Mouse (Mus musculus) liver, adult 2 months (tissue): Measurements from ENCODE around the gene Gpr137. TPM values are rescaled to one million over a fixed set of nuclear protein-coding genes. Genes with fewer than 3 reads are reported as not detected.

ENCODE experiments used
- DNase-seq: peaks from one replicate; pipeline ENCODE4 v3.0.0-alpha.2; 2011; ENCODE audit warnings: low read depth, low spot score; ENCODE audit errors: extremely low read depth
- H3K27ac ChIP-seq: fragments of 200-500 bp; replicated peaks from 2 replicates; pipeline ENCODE4 v1.5.1; 2012; ENCODE audit warnings: low read depth, mild to moderate bottlenecking, control low read depth, inconsistent platforms, low read length; ENCODE audit not compliant: insufficient read depth
- H3K27me3 ChIP-seq: fragments of 200-500 bp; 2 replicates; pipeline ENCODE4 v1.6.1; 2012; ENCODE audit warnings: mild to moderate bottlenecking, moderate library complexity, low read length, inconsistent platforms; ENCODE audit not compliant: control insufficient read depth, insufficient read depth
- H3K36me3 ChIP-seq: fragments of 200-500 bp; 2 replicates; pipeline ENCODE4 v1.6.1; 2012; ENCODE audit warnings: low read length, inconsistent platforms; ENCODE audit not compliant: control insufficient read depth, insufficient read depth
- H3K4me1 ChIP-seq: fragments of 200-500 bp; 2 replicates; pipeline ENCODE4 v1.6.1; 2011; ENCODE audit warnings: low read length; ENCODE audit not compliant: control insufficient read depth, insufficient read depth
- H3K4me3 ChIP-seq: fragments of 200-500 bp; 2 replicates; pipeline ENCODE4 v1.5.1; 2011; ENCODE audit warnings: low read depth, mild to moderate bottlenecking, control low read depth, low read length, moderate library complexity; ENCODE audit not compliant: insufficient read depth
- H3K79me2 ChIP-seq: fragments of 200-500 bp; 2 replicates; pipeline ENCODE4 v1.6.1; 2012; ENCODE audit warnings: inconsistent platforms, mild to moderate bottlenecking, low read length, moderate library complexity; ENCODE audit not compliant: control insufficient read depth, insufficient read depth
- H3K9ac ChIP-seq: fragments of 200-500 bp; 2 replicates; pipeline ENCODE4 v1.6.1; 2012; ENCODE audit warnings: low read depth, mild to moderate bottlenecking, control low read depth, inconsistent platforms, low read length
- CTCF ChIP-seq: fragments of 200-500 bp; IDR thresholded peaks from 2 replicates; pipeline ENCODE4 v1.5.1; 2011; ENCODE audit warnings: low read depth, low read length, control low read depth
- POLR2A ChIP-seq: fragments of 200-500 bp; IDR thresholded peaks from 2 replicates; pipeline ENCODE4 v1.6.1; 2011; ENCODE audit warnings: low read length, control low read depth; ENCODE audit not compliant: insufficient read depth; ENCODE audit errors: extremely low read depth
- WGBS: fragments of 180-500 bp; shearing (Covaris S2); methylation state at CpG from one replicate; pipeline ENCODE4 v1.1.7; 2018; 5-methylcytosine and 5-hydroxymethylcytosine counted together
- polyA plus RNA-seq: library from polyadenylated mRNA; depleted of rRNA; stranded (reverse); fragments of >200 nt; gene quantifications from 2 replicates; pipeline ENCODE4 v1.2.3, GENCODE M21; 2012
- total RNA-seq: library from RNA; depleted of rRNA; stranded (reverse); fragments of >200 nt; gene quantifications from 2 replicates; pipeline ENCODE4 v1.2.3, GENCODE M21; 2014

The Gpr137 gene
- total and polyA plus RNA-seq, 2 experiments = 12.3 to 61.1 TPM

DNA sequence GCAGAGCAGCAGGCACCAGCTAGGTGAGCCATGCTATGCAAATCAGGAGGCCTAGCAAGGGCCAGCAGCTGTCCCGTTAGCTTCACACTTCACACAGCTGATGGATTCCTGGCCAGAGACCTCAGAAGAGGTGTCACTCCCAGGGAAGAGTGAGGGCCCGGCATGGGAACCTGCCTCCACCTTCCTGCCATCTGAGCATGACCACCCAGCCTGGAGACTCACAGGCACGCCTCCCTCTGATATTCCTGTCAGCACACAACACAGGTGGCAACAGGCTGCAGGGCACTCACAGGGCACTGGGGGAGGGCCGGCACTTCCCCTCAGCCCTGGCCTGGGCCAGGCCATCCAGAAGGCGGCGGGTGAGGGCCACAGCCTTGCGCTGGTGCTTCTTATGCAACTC lies 13.1 kb upstream of the Gpr137 start:
- H3K27ac ChIP-seq = no peak overlapping the region
- H3K4me3 ChIP-seq = no peak overlapping the region
- 92% methylated on average over 7 of the region's 7 CpGs for whole genome bisulfite sequencing
- no peak overlapping the region for H3K9ac ChIP-seq
- no peaks in the 10 kb centered on the region for H3K27me3 ChIP-seq
- no peak for DNase-seq
- no peaks in the 10 kb centered on the region for H3K36me3 ChIP-seq
- TF ChIP-seq CTCF = no peak
- no peak for TF ChIP-seq POLR2A
- H3K79me2 ChIP-seq = no peaks in the 10 kb centered on the region
- H3K4me1 ChIP-seq = peaks cover 11% of the 10 kb centered on the region

DNA sequence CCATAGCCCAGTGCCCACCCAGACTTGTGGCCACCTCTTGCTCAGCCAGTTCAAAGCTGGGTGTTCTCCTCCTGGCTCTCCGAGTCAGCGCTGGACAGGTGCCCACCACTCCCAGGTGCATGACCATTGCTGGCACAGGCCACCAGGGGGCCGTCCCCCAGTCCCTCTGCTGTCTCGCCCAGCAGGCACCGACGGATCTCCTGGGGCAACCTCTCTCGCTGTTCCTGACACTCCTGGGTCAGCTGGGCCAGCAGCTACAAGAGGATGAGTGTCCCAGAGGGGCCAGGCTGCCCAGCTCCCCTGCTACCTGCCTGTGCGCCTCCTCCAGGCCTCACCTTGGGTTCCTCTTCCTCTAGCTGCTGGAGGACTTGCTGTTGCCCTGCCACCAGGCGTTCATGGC lies 11.8 kb upstream of the Gpr137 start:
- Histone ChIP-seq H3K9ac (peak overlapping the region; percentile 46; the same call in 1 of the 2 replicates), H3K27ac (no peak overlapping the region)
- TF ChIP-seq POLR2A (no peak), CTCF (peak; percentile 65)

GRCm38 (mm10) chr19:6952712-6953037 lies 10.4 kb upstream of the Gpr137 start:
- DNase-seq = peak; percentile 77
- Histone ChIP-seq H3K27me3 (no peaks in the 10 kb centered on the region), H3K4me1 (peaks cover 11% of the 10 kb centered on the region), H3K27ac (peak overlapping the region; percentile 98), H3K36me3 (no peaks in the 10 kb centered on the region), H3K4me3 (peak overlapping the region; percentile 67), H3K9ac (peak overlapping the region; percentile 82), H3K79me2 (no peaks in the 10 kb centered on the region)
- TF ChIP-seq POLR2A (0 out of 2 replicates have a peak, but pooled peaks have one; percentile 42), CTCF (no peak)
- 10% methylated on average over 3 of the region's 3 CpGs for WGBS

More for the DNA sequence above, 11.8 kb upstream of the Gpr137 start:
- Histone ChIP-seq H3K79me2 (no peaks in the 10 kb centered on the region), H3K36me3 (no peaks in the 10 kb centered on the region), H3K4me1 (peaks cover 11% of the 10 kb centered on the region), H3K4me3 (no peak overlapping the region), H3K27me3 (no peaks in the 10 kb centered on the region)
- peak; percentile 57 for DNase-seq
- 21% methylated on average over 9 of the region's 9 CpGs for WGBS

DNA sequence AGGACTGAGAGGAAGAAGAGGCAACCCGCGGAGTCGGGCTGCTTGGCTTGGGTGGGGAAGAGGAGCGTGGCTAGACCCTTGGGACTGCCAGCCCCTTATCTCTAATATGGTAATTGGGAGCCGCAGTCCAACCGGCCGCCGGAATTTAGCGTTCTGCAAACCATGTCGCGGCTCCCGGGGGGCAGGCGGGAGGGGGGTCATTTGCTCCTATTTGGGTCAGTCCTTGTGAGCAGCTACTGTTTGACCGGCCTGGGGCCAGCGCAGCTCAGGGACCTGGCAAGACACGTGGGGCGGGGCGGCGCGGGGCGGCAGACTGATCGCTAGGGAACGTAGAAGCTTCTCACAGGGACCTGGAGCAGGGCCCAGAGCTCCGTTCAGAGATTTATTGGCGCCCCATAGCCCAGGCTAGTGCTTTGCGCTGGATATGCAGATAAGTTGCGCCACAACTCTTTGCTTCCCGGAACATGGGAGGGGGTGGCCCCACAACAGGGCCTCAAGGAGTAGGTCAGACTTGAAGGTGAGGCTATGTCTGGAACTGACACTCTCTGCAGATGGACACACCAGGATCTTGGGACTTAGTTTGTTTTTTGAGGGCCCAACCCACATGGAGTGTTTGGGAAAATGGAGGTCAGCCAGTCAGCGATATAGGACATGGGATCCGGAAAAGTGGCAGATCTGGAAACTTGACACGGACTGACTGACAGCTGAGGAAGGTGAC lies 9.9 kb upstream of the Gpr137 start:
- peak overlapping the region; percentile 98 for H3K27ac ChIP-seq
- TF ChIP-seq CTCF (no peak), POLR2A (0 out of 2 replicates have a peak, but pooled peaks have one; percentile 40)
- peak; percentile 88 for DNase-seq
- under 1% methylated on average over 31 of the region's 31 CpGs for WGBS
- H3K4me3 ChIP-seq = peak overlapping the region; percentile 67
- peak overlapping the region; percentile 82 for H3K9ac ChIP-seq
- H3K79me2 ChIP-seq = no peaks in the 10 kb centered on the region
- no peaks in the 10 kb centered on the region for H3K36me3 ChIP-seq
- no peaks in the 10 kb centered on the region for H3K27me3 ChIP-seq
- peaks cover 11% of the 10 kb centered on the region for H3K4me1 ChIP-seq

GRCm38 (mm10) chr19:6951381-6951968 lies 9.2 kb upstream of the Gpr137 start:
- DNase-seq = peak; percentile 96
- peaks cover 11% of the 10 kb centered on the region for H3K4me1 ChIP-seq
- peak overlapping the region; percentile 98 for H3K27ac ChIP-seq
- H3K27me3 ChIP-seq = no peaks in the 10 kb centered on the region
- TF ChIP-seq CTCF (no peak), POLR2A (peak; percentile 59)
- H3K79me2 ChIP-seq = no peaks in the 10 kb centered on the region
- no peaks in the 10 kb centered on the region for H3K36me3 ChIP-seq
- WGBS = under 1% methylated on average over 35 of the region's 35 CpGs
- peak overlapping the region; percentile 72 for H3K4me3 ChIP-seq
- H3K9ac ChIP-seq = peak overlapping the region; percentile 82
